Mouse (Mus musculus): ENCODE measurements around the gene Pms2.

The Pms2 gene

GRCm38 (mm10) chr5:143909417-143910400, at the start of gene Pms2, which contains the start of gene Aimp2:
Gene Pms2, plus strand, starts transcription at chr5:143909964.
Gene Aimp2, minus strand, starts transcription at chr5:143909847.
- peak; percentile 97 for DNase-seq (ENCODE audit: low read depth, low spot score)

- DNase-seq (ENCODE audit: low read depth, low spot score), result no peak
These were observed 38.1 kb upstream of the Pms2 start for GRCm38 (mm10) chr5:143871547-143872169.

DNA sequence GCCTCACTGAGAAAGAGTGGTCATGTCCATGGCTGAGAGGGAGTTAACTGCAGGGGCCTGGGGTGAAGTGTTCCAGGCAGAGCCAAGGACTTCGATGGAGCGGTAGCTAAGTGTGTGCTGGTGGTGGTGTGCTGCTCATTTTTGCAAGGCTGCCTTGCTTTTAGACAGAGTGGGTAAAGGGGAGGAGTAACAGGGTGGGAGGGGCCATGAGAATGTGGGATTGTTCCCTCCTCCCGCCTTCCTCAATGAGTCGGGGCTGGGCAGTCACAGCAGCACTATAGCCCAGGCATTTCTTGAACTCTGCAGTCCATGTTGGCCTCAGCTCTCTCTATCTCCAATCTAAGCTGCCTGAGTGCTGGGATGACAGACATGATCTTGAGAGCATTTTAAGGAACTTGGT, 35.2 kb upstream of the Pms2 start:
- no peak for DNase-seq (ENCODE audit: low read depth, low spot score)

DNA sequence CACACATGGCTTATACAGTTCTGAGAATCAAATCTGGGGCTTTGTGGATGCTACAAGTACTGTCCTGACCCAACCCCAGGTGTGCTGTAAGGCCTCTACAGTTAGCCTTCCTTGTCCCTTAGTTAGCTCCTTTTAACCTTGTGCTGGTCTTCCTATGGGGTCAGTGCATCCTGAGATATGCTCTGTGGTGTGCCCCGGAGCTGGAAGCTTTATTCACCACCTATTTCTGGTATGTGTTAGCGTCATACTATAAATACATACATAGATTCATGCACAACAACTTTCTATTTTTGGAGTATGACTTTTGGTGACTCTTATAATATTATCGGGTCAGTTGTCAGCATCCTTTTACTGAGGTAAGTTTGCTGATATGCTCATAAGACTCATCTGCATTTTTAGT, 24.5 kb upstream of the Pms2 start:
- no peak for DNase-seq (ENCODE audit: low read depth, low spot score)

GRCm38 (mm10) chr5:143890741-143891140, 19.0 kb upstream of the Pms2 start:
- no peak for DNase-seq (ENCODE audit: low read depth, low spot score)

DNA sequence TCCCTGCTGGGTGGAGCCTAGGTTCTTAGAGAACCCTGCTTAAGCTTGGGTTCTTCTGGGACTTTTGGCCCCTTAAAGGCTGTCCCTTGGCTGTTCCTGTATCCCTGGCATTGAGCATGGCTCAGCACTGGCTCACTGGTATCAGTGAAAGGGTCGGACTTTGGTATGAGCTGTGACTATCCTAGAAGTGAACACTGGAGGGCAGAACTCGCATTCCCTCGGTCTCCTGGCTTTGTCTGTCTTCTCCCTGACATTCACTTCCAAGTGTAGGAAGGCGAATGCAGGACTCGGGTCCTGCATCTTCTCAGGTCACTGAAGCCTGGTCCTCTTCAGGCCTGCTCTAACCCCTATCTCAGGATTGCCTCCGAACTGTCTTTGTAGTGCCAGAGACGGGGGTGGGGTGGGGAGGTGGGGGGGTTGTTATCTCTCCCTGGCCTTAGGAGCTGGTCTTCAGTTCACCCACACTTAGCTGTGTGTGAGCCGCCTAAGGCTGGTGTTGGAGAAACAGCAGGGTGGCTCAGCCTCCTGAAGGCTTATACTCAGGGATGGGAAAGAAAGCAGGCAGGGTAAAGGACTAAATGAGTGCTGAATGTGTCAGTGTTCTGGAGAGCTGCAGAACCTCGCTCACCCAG, 17.4 kb upstream of the Pms2 start:
- DNase-seq (ENCODE audit: low read depth, low spot score), result no peak

DNA sequence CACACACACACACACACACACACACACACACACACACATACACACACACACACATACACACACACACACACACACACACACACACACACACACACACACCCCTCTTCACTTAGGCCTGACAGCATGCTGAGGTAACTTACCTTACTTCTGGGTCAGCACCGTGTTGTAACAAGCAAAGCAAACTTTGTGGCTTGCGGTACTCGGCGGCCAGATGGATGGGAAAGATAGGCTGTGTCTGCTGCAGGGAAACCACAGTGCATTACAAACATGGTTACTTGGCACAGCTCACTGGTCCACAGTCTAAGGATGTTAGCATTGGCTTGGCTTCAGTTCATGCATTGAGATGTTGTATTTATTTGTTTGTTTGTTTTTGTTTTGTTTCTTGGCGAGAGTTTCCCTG, 16.4 kb upstream of the Pms2 start:
- DNase-seq (ENCODE audit: low read depth, low spot score), result no peak

- DNase-seq (ENCODE audit: low read depth, low spot score), result no peak
These were observed 12.0 kb upstream of the Pms2 start, which contains the start of gene Ankrd61 for GRCm38 (mm10) chr5:143897635-143898330. Gene Ankrd61, minus strand, starts transcription at chr5:143897685.

GRCm38 (mm10) chr5:143902111-143902510, 7.7 kb upstream of the Pms2 start:
- peak; percentile 94 for DNase-seq (ENCODE audit: low read depth, low spot score)

DNA sequence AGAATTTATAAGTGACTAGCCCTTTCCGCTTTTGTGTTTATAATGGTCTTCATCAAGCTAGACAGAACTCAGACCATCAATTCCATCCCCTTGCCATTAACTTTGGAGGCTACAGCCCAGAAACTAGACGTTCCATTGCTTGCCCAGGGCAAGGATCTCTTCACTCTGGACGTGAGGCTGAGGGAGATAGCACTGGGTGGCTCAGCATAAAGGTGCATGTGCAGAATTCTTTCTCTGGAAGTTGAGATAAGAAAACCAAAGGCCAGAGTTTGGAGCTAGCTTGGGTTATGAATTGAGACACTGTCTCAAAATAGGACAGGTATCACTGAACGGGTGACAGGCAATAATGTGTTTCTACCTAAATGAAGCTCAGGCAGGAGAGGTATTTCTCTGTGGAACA, 6.0 kb upstream of the Pms2 start:
- no peak for DNase-seq (ENCODE audit: low read depth, low spot score)

- DNase-seq (ENCODE audit: low read depth, low spot score), result peak; percentile 58
These were observed 3.3 kb upstream of the Pms2 start for GRCm38 (mm10) chr5:143906429-143906828.

GRCm38 (mm10) chr5:143908926-143909325, 838 bp upstream of the Pms2 start:
- DNase-seq (ENCODE audit: low read depth, low spot score), result no peak

DNA sequence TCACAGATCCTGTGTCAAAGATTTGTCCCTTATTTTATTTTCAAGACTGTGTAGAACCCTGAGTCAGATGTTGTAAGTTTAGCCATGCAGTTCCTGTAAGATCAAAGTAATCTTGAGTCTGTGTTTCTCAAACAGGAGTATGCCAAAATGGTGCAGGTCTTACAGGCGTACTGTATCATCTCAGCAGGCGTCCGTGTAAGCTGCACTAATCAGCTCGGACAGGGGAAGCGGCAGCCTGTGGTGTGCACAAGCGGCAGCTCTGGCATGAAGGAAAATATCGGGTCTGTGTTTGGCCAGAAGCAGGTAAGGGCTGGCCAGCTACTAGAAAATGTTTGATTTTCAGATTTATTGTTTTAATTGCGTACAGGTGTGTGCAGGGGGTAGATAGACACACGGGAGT, 6.5 kb downstream of the Pms2 start:
- DNase-seq (ENCODE audit: low read depth, low spot score), result no peak

DNA sequence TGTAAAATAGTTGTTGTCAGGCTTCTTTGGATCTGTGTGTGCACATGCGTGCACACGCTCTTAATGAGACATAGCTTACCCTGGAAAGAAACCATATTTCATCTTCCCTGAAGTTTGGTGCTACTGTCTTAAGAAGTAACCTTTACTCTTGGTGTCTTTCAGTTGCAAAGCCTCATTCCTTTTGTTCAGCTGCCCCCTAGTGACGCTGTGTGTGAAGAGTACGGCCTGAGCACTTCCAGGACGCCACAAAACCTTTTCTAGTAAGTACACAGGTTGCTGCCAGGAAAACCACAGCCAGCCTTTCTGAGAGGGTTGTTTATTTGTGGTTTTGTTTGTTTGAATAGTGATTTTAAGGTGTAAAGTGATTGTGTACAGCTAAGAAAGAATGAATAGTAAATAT, 7.7 kb downstream of the Pms2 start:
- DNase-seq (ENCODE audit: low read depth, low spot score), result peak; percentile 50

GRCm38 (mm10) chr5:143918120-143918519, 8.4 kb downstream of the Pms2 start:
- DNase-seq (ENCODE audit: low read depth, low spot score), result no peak

DNA sequence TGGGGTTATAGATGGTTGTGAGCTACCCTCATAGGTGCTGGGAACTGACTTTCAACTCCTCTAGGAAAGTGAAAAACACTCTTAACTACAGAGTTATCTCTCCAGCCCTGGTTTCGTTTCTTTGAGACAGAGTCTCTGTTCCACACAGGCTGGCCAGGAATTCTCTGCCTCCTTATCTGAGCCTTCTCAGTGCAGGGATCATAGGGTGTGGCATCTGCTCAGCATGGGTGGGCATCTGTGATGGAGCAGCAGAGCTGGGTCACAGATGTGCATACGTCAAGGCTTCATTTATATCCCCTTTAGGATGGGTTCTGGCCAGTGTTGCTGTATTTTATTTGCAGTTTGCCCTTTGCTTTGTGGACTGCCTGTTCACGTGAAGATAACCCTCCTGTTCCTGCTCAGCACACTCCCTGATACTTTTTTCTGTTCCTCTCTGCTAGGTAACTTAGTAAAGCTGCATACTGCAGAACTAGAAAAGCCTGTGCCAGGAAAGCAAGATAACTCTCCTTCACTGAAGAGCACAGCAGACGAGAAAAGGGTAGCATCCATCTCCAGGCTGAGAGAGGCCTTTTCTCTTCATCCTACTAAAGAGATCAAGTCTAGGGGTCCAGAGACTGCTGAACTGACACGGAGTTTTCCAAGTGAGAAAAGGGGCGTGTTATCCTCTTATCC, 15.2 kb downstream of the Pms2 start:
- DNase-seq (ENCODE audit: low read depth, low spot score), result no peak

- no peak for DNase-seq (ENCODE audit: low read depth, low spot score)
These were observed 18.1 kb downstream of the Pms2 start, which contains the start of gene Gm42421 for GRCm38 (mm10) chr5:143927875-143928274. Gene Gm42421, plus strand, starts transcription at chr5:143928175.

DNA sequence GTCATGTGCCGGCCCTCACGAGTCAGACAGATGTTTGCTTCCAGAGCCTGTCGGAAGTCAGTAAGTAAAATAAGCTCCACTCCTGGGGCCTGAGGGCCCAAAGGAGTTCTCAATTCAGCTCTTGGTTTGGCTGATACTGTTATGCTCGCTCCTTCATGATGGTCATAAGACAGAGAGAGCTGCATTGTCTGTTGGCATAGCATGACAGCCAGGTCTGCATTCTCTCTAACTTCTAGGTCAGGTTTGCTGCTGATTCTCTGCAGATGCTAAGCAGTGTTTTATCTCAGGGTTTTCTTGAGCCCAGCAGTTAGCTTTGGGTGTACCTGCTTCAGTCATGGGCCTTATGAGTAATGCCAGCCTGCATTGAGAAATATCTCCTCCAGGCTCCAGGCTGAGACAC, 19.5 kb downstream of the Pms2 start:
- no peak for DNase-seq (ENCODE audit: low read depth, low spot score)

GRCm38 (mm10) chr5:143930656-143931055, 20.9 kb downstream of the Pms2 start:
- no peak for DNase-seq (ENCODE audit: low read depth, low spot score)

DNA sequence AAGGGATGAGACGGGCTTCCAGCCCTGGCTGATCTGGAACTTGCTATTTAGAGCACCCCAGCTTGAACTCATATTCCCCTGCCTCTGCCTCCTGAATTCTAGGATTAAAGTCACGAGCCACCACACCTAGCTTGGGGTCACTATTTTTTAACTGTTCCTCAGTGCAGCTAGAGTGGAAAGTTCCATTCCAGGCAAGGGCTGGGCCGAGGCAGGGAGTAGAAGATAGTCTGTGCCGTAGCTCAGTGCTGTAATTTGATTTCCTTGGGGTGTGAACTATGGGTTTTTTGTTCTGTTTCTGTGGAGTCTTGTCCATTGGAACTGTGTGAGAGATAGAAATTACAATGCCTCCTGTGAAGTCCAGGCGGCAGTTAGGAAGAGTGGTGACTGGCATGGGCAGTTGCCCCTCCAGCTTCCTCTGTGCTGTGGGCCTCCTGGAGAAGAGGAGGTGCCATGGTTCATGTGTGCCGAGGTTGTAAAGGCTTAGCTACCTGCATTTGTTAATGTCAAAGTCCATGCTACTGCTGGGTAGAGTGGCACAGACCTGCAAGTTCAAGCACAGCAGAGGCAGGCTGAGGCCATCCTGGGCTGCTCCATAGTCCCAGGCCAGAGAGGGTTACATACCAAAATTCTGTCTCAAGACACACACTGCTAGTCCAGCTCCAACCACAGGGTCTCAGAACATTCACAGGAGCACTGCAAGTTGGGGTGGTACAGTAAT, 22.3 kb downstream of the Pms2 start:
- no peak for DNase-seq (ENCODE audit: low read depth, low spot score)

All from skeletal muscle tissue, adult 2 months (tissue).